Mouse (Mus musculus) hindbrain, embryonic 12.5 days (tissue): ENCODE data around the gene Copg2. TPM values are rescaled to one million over a fixed set of nuclear protein-coding genes. Genes with fewer than 3 reads are reported as not detected.

ENCODE experiments used
- ATAC-seq: fragments of 200-750 bp; cut with Nextera tagmentation; 2 replicates; pipeline ENCODE4 v1.8.0; 2017; ENCODE audit warnings: moderate TSS enrichment; ENCODE audit not compliant: low FRiP score
- H3K27ac ChIP-seq: fragments of 300-500 bp; sonication (generic); 2 replicates; pipeline ENCODE4 v1.5.1; 2016; ENCODE audit warnings: mild to moderate bottlenecking
- H3K27me3 ChIP-seq: fragments of 300-500 bp; sonication (generic); 2 replicates; pipeline ENCODE4 v1.6.1; 2016; ENCODE audit warnings: mild to moderate bottlenecking
- H3K36me3 ChIP-seq: fragments of 300-500 bp; sonication (generic); 2 replicates; pipeline ENCODE4 v1.6.1; 2016; ENCODE audit warnings: mild to moderate bottlenecking
- H3K4me1 ChIP-seq: fragments of 300-500 bp; sonication (generic); 2 replicates; pipeline ENCODE4 v1.6.1; 2016
- H3K4me2 ChIP-seq: fragments of 300-500 bp; sonication (generic); replicated peaks from 2 replicates; pipeline ENCODE4 v1.6.1; 2016; ENCODE audit warnings: mild to moderate bottlenecking
- H3K4me3 ChIP-seq: fragments of 300-500 bp; sonication (generic); 2 replicates; pipeline ENCODE4 v1.5.1; 2016; ENCODE audit warnings: mild to moderate bottlenecking
- H3K9ac ChIP-seq: fragments of 300-500 bp; sonication (generic); 2 replicates; pipeline ENCODE4 v1.6.1; 2016; ENCODE audit warnings: mild to moderate bottlenecking, moderate library complexity
- H3K9me3 ChIP-seq: fragments of 300-500 bp; sonication (generic); replicated peaks from 2 replicates; pipeline ENCODE4 v1.6.1; 2016; ENCODE audit warnings: mild to moderate bottlenecking
- WGBS: fragments of 180-500 bp; shearing (Covaris S2); methylation state at CpG from one replicate; pipeline ENCODE4 v1.1.7; 2016; 5-methylcytosine and 5-hydroxymethylcytosine counted together
- microRNA counts: library from miRNA; unstranded; fragments of <30 nt; microRNA quantifications from one replicate; lab custom pipeline; 2017
- microRNA-seq: library from miRNA; unstranded; fragments of <30 nt; microRNA quantifications from one replicate; pipeline ENCODE4, GENCODE M21; 2017
- polyA plus RNA-seq: library from polyadenylated mRNA; unstranded; fragments of >200 nt; fragmentation: Nextera tagmentation; extraction: Ambion mirVana; gene quantifications from 2 replicates; pipeline ENCODE4 v1.2.1, GENCODE M21; 2016

Copg2 gene
- polyA plus RNA-seq, 1 experiment from 2014 or later: 38.9 TPM

DNA sequence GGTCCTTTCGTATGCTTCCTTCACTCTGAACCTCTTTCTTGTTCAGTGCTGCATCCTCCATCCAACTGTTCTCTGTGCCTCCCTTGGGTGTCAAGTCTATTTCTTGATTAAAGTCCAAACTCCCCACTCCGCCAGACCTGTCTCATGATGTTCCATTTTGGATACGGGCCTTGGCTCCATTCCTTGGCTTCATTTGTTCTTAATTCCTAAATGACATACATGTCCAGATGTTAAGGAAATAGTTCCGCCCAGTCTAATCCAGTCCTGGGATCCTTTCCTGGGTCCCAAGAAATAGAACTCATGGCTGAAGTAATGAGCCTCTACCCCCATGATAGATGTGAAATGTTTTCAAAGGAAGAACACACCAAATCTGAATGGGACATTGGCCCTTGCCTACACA is 198.6 kb downstream of the Copg2 start:
- H3K4me2 ChIP-seq: no peak overlapping the region
- ATAC-seq: no peak
- H3K27me3 ChIP-seq: no peaks in the 10 kb centered on the region
- H3K36me3 ChIP-seq: no peaks in the 10 kb centered on the region
- H3K4me1 ChIP-seq: peaks cover 10% of the 10 kb centered on the region
- H3K4me3 ChIP-seq: no peak overlapping the region
- no peaks in the 10 kb centered on the region for H3K9me3 ChIP-seq
- H3K9ac ChIP-seq: no peak overlapping the region
- H3K27ac ChIP-seq: no peak overlapping the region
- 95% methylated on average over 4 of the region's 4 CpGs for WGBS

MicroRNAs within 50 kb of the gene (microRNA counts, 519-probe panel; counts per million panel counts)
- microRNA mmu-miR-335-3p (lab: Ali Mortazavi, UCI) (3,013 counts per million, percentile 69 among the panel's probes with 10 or more counts), microRNA mmu-miR-335-5p (lab: Ali Mortazavi, UCI) (6,209 counts per million, percentile 97 among the panel's probes with 10 or more counts)

Small RNA genes lying within 50 kb of the gene (microRNA-seq; reads per million reads assigned to microRNA genes)
- 67,019 reads per million, percentile 100 among the genes with 10 or more reads in this experiment for gene Mir335

Other genes with a start within 250 kb of the Copg2 start
- 20.5 and 21.9 TPM in 2 replicates for gene Cep41, start 203.0 kb downstream of the Copg2 start, polyA plus RNA-seq
- gene Mest, start 173.2 kb downstream of the Copg2 start, polyA plus RNA-seq: 763 and 927 TPM in 2 replicates
- gene Tsga13, start 18.8 kb upstream of the Copg2 start, polyA plus RNA-seq: 0.25 TPM in 1 of 2 replicates, not detected in the other
- gene Klf14, start 62.3 kb upstream of the Copg2 start, polyA plus RNA-seq: 0.44 and 0.91 TPM in 2 replicates